Mouse (Mus musculus): ENCODE data around the gene Bptf. TPM values are rescaled to one million over a fixed set of nuclear protein-coding genes. Genes with fewer than 3 reads are reported as not detected.
"Not testable (repeated sequence)": the region's sequence is repeated elsewhere in the genome, so short reads cannot be mapped to it uniquely, and the experiment has no call there.

Bptf gene
- polyA plus RNA-seq, 1 experiment from 2014 or later, result 26.6 TPM

- H3K9me3 ChIP-seq (replicated peaks), result no peaks in the 10 kb centered on the region
- WGBS, result under 1% methylated on average over 26 of the region's 26 CpGs
- H3K36me3 ChIP-seq, result peaks cover 26% of the 10 kb centered on the region
- H3K4me2 ChIP-seq, result peak overlapping the region; percentile 62
- peaks cover 20% of the 10 kb centered on the region for H3K4me1 ChIP-seq
- peak overlapping the region; percentile 79 for H3K27ac ChIP-seq (replicated peaks)
- peak overlapping the region; percentile 75 for H3K9ac ChIP-seq (replicated peaks)
- peak overlapping the region; percentile 81 for H3K4me3 ChIP-seq (replicated peaks)
- peak; percentile 32 for ATAC-seq (ENCODE audit: low FRiP score)
- no peaks in the 10 kb centered on the region for H3K27me3 ChIP-seq (replicated peaks)
Observed at GRCm38 (mm10) chr11:106998651-106999150, 133.2 kb downstream of the Bptf start.

GRCm38 (mm10) chr11:106997976-106998375 is 134.0 kb downstream of the Bptf start:
- H3K4me2 ChIP-seq, result peak overlapping the region; percentile 62
- peaks cover 20% of the 10 kb centered on the region for H3K4me1 ChIP-seq
- H3K27ac ChIP-seq (replicated peaks), result no peak overlapping the region
- H3K9me3 ChIP-seq (replicated peaks), result no peaks in the 10 kb centered on the region
- peak overlapping the region; percentile 81 for H3K4me3 ChIP-seq (replicated peaks)
- ATAC-seq (ENCODE audit: low FRiP score), result no peak
- H3K36me3 ChIP-seq, result peaks cover 27% of the 10 kb centered on the region
- no peaks in the 10 kb centered on the region for H3K27me3 ChIP-seq (replicated peaks)
- H3K9ac ChIP-seq (replicated peaks), result peak overlapping the region; percentile 75
- 16% methylated on average over 5 of the region's 5 CpGs for WGBS

GRCm38 (mm10) chr11:106996492-106996891 is 135.4 kb downstream of the Bptf start:
- H3K9ac ChIP-seq (replicated peaks); H3K27me3 ChIP-seq (replicated peaks); H3K27ac ChIP-seq (replicated peaks); H3K9me3 ChIP-seq (replicated peaks); H3K4me2 ChIP-seq; ATAC-seq (ENCODE audit: low FRiP score); H3K4me3 ChIP-seq (replicated peaks): not testable (repeated sequence)
- 93% methylated on average over 7 of the region's 7 CpGs for WGBS
- Histone ChIP-seq H3K36me3 (peaks cover 33% of the 10 kb centered on the region), H3K4me1 (peaks cover 20% of the 10 kb centered on the region)

DNA sequence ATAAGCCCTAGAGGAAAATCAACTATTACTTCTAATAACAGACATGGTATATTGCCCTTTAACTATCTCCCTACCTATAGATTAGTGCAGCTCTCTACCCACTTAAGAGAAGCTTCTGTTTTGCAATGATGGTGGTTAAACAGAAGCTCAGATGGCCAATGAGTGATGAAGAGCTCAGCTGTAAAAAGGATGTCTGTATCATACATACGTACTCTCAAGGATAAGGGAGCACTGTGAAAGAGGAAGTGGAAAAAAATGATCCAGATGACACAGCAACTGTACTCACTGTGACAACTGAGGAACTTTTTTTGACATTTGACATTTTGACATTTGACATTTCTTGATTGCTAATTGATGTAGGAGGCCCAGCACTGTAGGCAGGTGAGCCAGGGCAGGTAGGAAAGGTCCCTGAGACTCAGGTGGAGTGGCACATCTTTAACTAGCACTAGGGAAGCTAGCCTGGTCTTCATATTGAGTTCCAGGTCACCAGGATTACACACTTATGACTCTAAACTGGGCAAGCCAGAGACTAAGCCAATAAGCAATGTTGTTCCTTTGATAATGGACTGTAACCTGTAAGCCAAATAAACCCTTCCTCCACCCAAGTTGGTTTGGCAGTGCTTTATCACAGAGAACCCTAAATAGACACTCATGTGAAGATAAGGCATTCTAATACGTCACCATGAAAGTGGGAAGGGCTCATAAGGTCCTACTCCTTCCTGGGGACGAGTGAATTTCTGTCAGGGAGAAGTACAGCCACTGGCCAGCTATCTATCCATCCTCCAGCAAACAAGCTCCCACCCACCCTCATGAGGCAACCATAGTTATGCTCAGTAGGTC is 137.5 kb downstream of the Bptf start:
- Histone ChIP-seq H3K9me3 (replicated peaks) (no peaks in the 10 kb centered on the region), H3K27me3 (replicated peaks) (no peaks in the 10 kb centered on the region), H3K4me3 (replicated peaks) (no peak overlapping the region), H3K4me2 (no peak overlapping the region), H3K36me3 (peaks cover 51% of the 10 kb centered on the region), H3K27ac (replicated peaks) (no peak overlapping the region), H3K4me1 (peaks cover 16% of the 10 kb centered on the region), H3K9ac (replicated peaks) (no peak overlapping the region)
- 91% methylated on average over 3 of the region's 3 CpGs for WGBS
- ATAC-seq (ENCODE audit: low FRiP score), result no peak

GRCm38 (mm10) chr11:106987384-106987783 is 144.5 kb downstream of the Bptf start:
- no peak overlapping the region for H3K9ac ChIP-seq (replicated peaks)
- H3K4me2 ChIP-seq, result no peak overlapping the region
- H3K4me1 ChIP-seq, result no peaks in the 10 kb centered on the region
- H3K27me3 ChIP-seq (replicated peaks), result no peaks in the 10 kb centered on the region
- no peak overlapping the region for H3K4me3 ChIP-seq (replicated peaks)
- peaks cover 36% of the 10 kb centered on the region for H3K36me3 ChIP-seq
- no peak overlapping the region for H3K27ac ChIP-seq (replicated peaks)
- ATAC-seq (ENCODE audit: low FRiP score), result no peak
- no peaks in the 10 kb centered on the region for H3K9me3 ChIP-seq (replicated peaks)
- WGBS, result 96% methylated on average over 2 of the region's 2 CpGs

- ATAC-seq (ENCODE audit: low FRiP score); H3K4me3 ChIP-seq (replicated peaks); H3K9me3 ChIP-seq (replicated peaks); H3K27ac ChIP-seq (replicated peaks); H3K9ac ChIP-seq (replicated peaks); H3K4me1 ChIP-seq; H3K27me3 ChIP-seq (replicated peaks); H3K4me2 ChIP-seq: not testable (repeated sequence)
- WGBS, result 82% methylated on average over 9 of the region's 9 CpGs
- H3K36me3 ChIP-seq, result peaks cover 29% of the 10 kb centered on the region
Observed at GRCm38 (mm10) chr11:106985979-106986604, 145.8 kb downstream of the Bptf start.

Other genes starting within 250 kb of the Bptf start
- gene Smurf2, start 211.4 kb downstream of the Bptf start, polyA plus RNA-seq (2015; fragmentation: Nextera tagmentation; extraction: Ambion mirVana), result 11.4 and 12.1 TPM in 2 replicates
- gene Kpna2, start 132.6 kb downstream of the Bptf start, polyA plus RNA-seq (2015; fragmentation: Nextera tagmentation; extraction: Ambion mirVana), result 120 and 190 TPM in 2 replicates
- 6.6 and 7.6 TPM in 2 replicates for gene 1810010H24Rik, start 106.4 kb downstream of the Bptf start, polyA plus RNA-seq (2015; fragmentation: Nextera tagmentation; extraction: Ambion mirVana)
- 46.0 and 46.1 TPM in 2 replicates for gene Nol11, start 57.3 kb upstream of the Bptf start, polyA plus RNA-seq (2015; fragmentation: Nextera tagmentation; extraction: Ambion mirVana)